Mouse (Mus musculus): Measurements from ENCODE around the gene Zfp60. TPM values are rescaled to one million over a fixed set of nuclear protein-coding genes. Genes with fewer than 3 reads are reported as not detected.
"Not testable (repeated sequence)": the region's sequence is repeated elsewhere in the genome, so short reads cannot be mapped to it uniquely, and the experiment has no call there.

Gene Zfp60
- polyA plus RNA-seq, 1 experiment from 2014 or later = 48.0 TPM

DNA sequence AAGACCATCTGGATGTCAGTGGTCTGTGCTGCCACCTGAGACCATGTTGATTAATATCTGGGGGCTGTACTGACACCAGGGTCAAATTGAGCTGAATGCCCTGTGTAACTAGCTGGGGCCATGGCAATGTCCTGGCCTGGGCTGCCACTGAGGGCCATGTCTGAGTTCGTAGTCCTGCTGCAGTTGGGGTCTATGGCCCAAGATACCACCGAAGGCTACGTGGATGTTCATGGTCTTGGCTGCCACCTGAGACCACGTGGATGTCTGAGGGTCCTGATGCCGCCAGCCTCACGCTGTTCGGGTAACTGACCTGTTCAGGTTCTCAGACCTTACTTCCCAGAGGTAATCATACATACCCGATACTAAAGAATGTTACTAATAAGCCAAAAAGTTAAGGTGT, 9.2 kb upstream of the Zfp60 start:
- Histone ChIP-seq H3K4me3 (replicated peaks) (no peak overlapping the region), H3K4me1 (replicated peaks) (no peaks in the 10 kb centered on the region), H3K27ac (no peak overlapping the region), H3K27me3 (no peaks in the 10 kb centered on the region; the same call in 1 of the 2 replicates), H3K9me3 (0 out of 2 replicates have a peak, but pooled peaks cover 5% of the 10 kb centered on the region), H3K36me3 (no peaks in the 10 kb centered on the region), H3K4me2 (no peak overlapping the region), H3K9ac (replicated peaks) (no peak overlapping the region)
- WGBS = 90% methylated on average over 8 of the region's 8 CpGs
- no peak for ATAC-seq (ENCODE audit: insufficient number of reproducible peaks, insufficient read depth, low FRiP score, low TSS enrichment, low read depth)

DNA sequence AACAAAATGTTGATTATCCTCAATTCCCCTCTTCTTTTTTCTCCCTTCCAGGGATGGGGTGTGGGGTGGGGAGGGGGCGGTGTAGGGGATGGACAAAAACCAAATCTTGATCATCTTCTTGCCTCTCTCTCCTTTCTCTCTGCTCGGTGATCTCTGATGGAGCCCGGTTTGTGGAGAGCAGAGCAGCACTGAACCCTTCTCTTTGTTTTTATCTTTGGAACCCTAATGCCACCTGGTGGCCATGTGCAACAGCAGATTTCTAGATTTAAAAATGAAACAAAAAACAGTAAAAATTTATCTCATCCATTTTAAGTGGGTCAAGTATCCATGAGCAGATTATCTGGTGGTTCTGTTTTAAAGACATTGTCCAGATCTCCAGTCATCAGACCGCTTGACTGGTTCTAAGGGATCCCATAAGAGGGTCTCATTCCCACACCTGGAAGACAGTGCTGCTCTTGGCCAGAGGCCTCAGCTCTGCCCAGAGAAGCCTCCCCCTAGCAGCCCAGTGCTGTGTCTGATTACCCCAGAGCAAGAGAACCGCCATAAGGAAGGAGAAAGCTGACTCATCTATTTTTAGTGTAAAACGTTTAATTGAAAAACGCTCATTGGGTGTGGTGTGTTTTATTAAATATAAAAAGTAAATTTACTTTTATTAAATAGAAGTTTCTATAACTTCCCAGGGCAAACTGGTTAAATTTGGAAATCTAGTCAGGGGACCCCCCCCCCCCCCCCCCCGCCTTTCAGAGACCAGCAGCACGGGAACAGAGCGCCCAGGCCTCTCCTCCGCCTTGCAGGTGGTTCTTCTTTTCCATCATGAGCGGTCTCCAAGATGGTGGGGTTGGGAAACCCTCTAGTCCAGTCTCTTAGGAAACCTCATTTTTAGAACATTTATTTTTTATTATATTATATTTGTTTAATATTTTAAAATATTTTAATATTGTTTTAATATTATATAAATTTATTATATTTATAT, 5.3 kb upstream of the Zfp60 start:
- Histone ChIP-seq H3K9ac (replicated peaks) (0 out of 2 replicates have a peak overlapping the region, but pooled peaks have one; percentile 23), H3K27me3 (no peaks in the 10 kb centered on the region; the same call in 1 of the 2 replicates), H3K4me2 (no peak overlapping the region), H3K27ac (no peak overlapping the region), H3K36me3 (no peaks in the 10 kb centered on the region), H3K4me3 (replicated peaks) (no peak overlapping the region), H3K9me3 (no peaks in the 10 kb centered on the region), H3K4me1 (replicated peaks) (no peaks in the 10 kb centered on the region)
- no peak; the same call in 1 of the 2 replicates for ATAC-seq (ENCODE audit: insufficient number of reproducible peaks, insufficient read depth, low FRiP score, low TSS enrichment, low read depth)
- 41% methylated on average over 12 of the region's 12 CpGs for WGBS

DNA sequence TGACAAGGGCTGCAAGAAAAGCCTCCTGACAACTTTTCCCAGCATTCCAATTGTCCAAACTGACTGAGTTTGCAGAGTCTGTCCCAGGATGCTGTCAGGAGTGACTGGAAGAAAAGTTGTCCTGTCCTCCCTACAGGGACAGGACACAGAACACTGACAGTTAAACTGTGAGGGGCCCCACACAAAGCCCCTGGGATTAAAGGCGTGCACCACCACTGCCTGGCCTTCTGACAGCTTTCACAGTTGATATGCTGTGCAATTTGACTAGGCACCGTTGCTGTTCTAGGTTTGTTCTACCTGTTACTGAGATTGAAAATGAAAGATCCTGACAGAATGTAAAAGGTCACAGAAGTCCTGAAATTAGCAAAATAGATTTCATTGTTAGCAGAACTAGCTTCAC, 3.7 kb upstream of the Zfp60 start:
- WGBS = 71% methylated on average over 2 of the region's 2 CpGs
- H3K4me1 ChIP-seq (replicated peaks) = peaks cover 3% of the 10 kb centered on the region; the same call in 1 of the 2 replicates
- no peak overlapping the region for H3K4me3 ChIP-seq (replicated peaks)
- ATAC-seq (ENCODE audit: insufficient number of reproducible peaks, insufficient read depth, low FRiP score, low TSS enrichment, low read depth) = no peak
- no peak overlapping the region for H3K9ac ChIP-seq (replicated peaks)
- no peaks in the 10 kb centered on the region; the same call in 1 of the 2 replicates for H3K27me3 ChIP-seq
- no peaks in the 10 kb centered on the region for H3K36me3 ChIP-seq
- H3K27ac ChIP-seq = no peak overlapping the region
- no peak overlapping the region for H3K4me2 ChIP-seq
- H3K9me3 ChIP-seq = no peaks in the 10 kb centered on the region

DNA sequence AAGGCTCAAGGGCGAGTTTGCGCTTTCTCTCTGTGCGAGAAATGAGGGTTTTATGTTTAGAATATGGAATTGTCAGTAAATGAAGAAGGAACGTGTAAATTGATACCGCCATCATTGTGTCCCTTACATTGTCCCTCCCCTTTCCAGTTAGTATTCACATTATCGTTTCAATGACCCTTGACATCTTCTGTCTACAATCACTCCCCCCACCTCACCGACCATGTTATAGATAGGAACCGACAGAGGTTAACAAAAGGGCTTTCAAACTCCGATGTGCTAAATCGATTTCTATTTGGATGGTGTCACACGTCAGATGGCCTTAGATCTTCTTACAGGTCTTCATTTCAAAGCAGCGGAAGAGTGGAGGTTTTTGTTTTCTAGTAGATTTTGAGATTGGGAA, 757 bp downstream of the Zfp60 start:
- H3K36me3 ChIP-seq = peaks cover 8% of the 10 kb centered on the region
- H3K9ac ChIP-seq (replicated peaks) = peak overlapping the region; percentile 83
- H3K27ac ChIP-seq = peak overlapping the region; percentile 96
- peak overlapping the region; percentile 59 for H3K4me3 ChIP-seq (replicated peaks)
- peaks cover 12% of the 10 kb centered on the region; the same call in 1 of the 2 replicates for H3K4me1 ChIP-seq (replicated peaks)
- peak overlapping the region; percentile 70 for H3K4me2 ChIP-seq
- H3K9me3 ChIP-seq = no peaks in the 10 kb centered on the region
- H3K27me3 ChIP-seq = no peaks in the 10 kb centered on the region
- WGBS = 9% methylated on average over 12 of the region's 12 CpGs
- no peak for ATAC-seq (ENCODE audit: insufficient number of reproducible peaks, insufficient read depth, low FRiP score, low TSS enrichment, low read depth)

DNA sequence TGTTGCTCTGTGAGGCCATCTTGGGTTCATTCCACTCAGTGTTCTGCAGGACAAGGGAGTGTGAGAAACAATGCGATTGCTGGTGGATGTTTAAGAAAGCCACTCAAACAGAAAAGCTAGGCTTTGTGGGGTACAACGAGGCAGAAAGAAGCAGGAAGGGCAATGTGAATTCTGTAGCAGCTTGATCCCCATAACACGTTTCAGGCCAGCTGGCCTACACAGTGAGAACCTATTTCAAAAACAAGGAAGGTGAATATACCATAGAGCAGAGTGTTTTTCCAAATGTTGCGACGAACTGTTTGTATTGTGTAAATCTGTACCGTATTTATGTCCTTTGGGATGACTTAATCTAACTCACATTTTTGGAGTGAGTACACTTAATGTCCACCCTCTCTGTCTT, 1.3 kb downstream of the Zfp60 start:
- Histone ChIP-seq H3K4me3 (replicated peaks) (peak overlapping the region; percentile 59), H3K9me3 (no peaks in the 10 kb centered on the region), H3K9ac (replicated peaks) (peak overlapping the region; percentile 83), H3K4me2 (peak overlapping the region; percentile 70), H3K4me1 (replicated peaks) (peaks cover 12% of the 10 kb centered on the region; the same call in 1 of the 2 replicates), H3K27me3 (no peaks in the 10 kb centered on the region), H3K36me3 (peaks cover 8% of the 10 kb centered on the region), H3K27ac (peak overlapping the region; percentile 96; the same call in 1 of the 2 replicates)
- 86% methylated on average over 6 of the region's 6 CpGs for WGBS
- no peak for ATAC-seq (ENCODE audit: insufficient number of reproducible peaks, insufficient read depth, low FRiP score, low TSS enrichment, low read depth)

DNA sequence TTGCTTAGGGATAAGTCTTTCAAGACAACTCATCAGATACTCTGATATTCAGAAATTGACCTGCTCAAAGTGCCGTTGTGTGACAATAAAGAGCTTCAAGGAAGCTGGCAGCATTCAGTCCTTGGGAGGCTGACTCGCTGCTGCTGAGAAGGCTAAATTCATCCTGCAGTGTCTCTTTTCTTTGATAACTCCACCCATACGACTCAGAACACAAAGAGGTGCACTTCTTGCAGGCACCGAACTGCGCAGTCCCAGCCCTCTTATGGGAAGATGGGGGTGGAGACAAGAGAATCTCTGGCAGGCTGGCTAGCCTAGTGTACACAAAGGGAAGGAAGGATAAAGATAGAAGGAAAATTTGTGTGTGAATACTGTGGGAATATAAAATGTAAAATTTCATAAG, 4.3 kb downstream of the Zfp60 start:
- Histone ChIP-seq H3K9me3 (0 out of 2 replicates have a peak, but pooled peaks cover 1% of the 10 kb centered on the region), H3K4me3 (replicated peaks) (no peak overlapping the region), H3K4me2 (no peak overlapping the region), H3K36me3 (peaks cover 32% of the 10 kb centered on the region), H3K27ac (no peak overlapping the region), H3K4me1 (replicated peaks) (peaks cover 12% of the 10 kb centered on the region; the same call in 1 of the 2 replicates), H3K27me3 (no peaks in the 10 kb centered on the region), H3K9ac (replicated peaks) (no peak overlapping the region)
- no peak for ATAC-seq (ENCODE audit: insufficient number of reproducible peaks, insufficient read depth, low FRiP score, low TSS enrichment, low read depth)
- 86% methylated on average over 5 of the region's 5 CpGs for WGBS

DNA sequence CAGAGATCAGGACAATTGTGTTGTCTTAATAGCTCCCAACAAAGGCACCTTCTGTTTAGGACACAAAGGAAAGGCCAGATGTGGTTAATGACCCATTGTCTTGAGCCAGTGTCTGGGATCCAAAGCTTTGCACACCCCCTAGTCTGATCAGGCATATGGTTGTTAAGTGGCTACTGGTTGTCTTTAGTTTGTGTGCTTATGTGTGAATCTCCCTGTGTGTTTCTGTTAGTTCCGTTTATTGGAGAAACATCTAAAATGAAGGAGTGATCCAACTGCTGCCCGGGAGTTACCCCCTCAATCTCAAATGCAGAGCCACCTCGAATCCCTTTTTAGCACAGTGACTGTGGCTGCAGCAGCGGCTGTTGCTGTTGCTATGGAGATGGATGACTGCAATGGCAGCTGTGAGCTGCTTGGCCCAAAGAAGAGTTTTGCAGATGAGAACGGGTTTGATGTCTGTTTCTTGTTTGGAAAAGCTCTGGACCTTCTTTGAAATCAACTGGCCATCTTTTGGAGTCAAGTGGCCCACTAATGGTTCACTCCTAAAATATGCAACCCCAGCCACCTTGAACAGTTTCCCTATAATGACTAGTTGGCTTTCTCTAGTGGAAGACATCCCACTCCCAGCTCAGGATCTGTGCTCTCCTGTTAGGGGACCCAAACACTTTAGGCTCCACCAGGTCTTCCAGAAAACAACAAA, 25.3 kb downstream of the Zfp60 start:
- 42% methylated on average over 5 of the region's 5 CpGs for WGBS
- no peaks in the 10 kb centered on the region for H3K4me1 ChIP-seq (replicated peaks)
- no peak overlapping the region for H3K4me3 ChIP-seq (replicated peaks)
- no peak for ATAC-seq (ENCODE audit: insufficient number of reproducible peaks, insufficient read depth, low FRiP score, low TSS enrichment, low read depth)
- H3K36me3 ChIP-seq = peaks cover 14% of the 10 kb centered on the region
- no peak overlapping the region for H3K4me2 ChIP-seq
- no peak overlapping the region for H3K27ac ChIP-seq
- peaks cover 2% of the 10 kb centered on the region; the same call in 1 of the 2 replicates for H3K9me3 ChIP-seq
- no peaks in the 10 kb centered on the region for H3K27me3 ChIP-seq
- H3K9ac ChIP-seq (replicated peaks) = no peak overlapping the region

DNA sequence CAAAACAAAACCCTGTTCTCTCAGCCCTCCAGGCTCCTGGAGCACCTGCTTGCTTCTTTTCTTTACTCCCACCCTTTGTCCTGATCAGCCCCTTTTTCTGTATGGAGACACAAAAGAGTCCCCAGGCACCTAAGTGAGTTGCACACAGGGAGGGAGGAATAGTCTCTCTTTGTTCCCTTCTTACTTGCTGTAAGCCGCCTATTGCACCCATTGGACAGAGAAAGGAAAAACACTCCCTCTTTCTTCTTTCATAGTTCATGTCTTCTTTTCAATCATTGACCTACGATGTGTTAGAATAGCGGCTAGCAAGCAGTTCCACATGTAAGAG, 25.8 kb downstream of the Zfp60 start:
- no peaks in the 10 kb centered on the region for H3K9me3 ChIP-seq
- H3K4me1 ChIP-seq (replicated peaks) = no peaks in the 10 kb centered on the region
- H3K27me3 ChIP-seq = no peaks in the 10 kb centered on the region
- no peak for ATAC-seq (ENCODE audit: insufficient number of reproducible peaks, insufficient read depth, low FRiP score, low TSS enrichment, low read depth)
- WGBS = 82% methylated on average over 3 of the region's 3 CpGs
- H3K4me3 ChIP-seq (replicated peaks) = no peak overlapping the region
- H3K9ac ChIP-seq (replicated peaks) = no peak overlapping the region
- peaks cover 9% of the 10 kb centered on the region; the same call in 1 of the 2 replicates for H3K36me3 ChIP-seq
- no peak overlapping the region for H3K27ac ChIP-seq
- no peak overlapping the region for H3K4me2 ChIP-seq

DNA sequence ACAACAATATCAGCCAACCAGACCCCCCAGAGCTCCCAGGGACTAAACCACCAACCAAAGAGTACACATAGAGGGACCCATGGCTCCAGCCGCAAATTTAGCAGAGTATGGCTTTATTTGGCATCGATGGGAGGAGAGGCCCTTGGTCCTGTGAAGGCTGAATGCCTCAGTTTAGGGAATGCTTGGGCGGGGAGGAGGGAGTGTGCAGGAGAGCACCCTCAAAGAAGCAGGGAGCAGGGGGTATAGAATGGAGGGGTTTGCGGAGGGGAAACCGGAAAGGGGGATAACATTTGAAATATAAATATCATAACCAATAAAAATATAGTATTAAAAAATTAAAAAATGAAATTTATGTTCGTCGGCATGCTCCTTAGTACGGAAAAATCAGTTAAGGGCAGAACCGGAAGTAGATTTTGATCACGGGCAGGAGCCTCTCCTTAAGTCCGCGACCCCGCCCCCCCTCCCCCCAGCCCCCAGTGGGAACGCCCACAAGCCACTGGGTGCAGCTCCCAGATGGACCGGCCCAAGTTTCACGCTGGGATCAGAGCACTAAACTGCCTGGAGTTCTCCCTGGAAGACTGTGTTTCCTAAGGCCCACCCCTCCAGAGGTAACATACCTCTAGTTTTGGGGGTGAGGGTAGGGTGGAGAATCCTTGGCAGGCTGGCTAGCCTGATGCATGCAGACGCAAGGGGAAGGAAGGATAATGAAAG, 34.1 kb downstream of the Zfp60 start:
- H3K4me3 ChIP-seq (replicated peaks) = peak overlapping the region; percentile 30
- ATAC-seq (ENCODE audit: insufficient number of reproducible peaks, insufficient read depth, low FRiP score, low TSS enrichment, low read depth) = no peak
- no peak overlapping the region; the same call in 1 of the 2 replicates for H3K9ac ChIP-seq (replicated peaks)
- H3K36me3 ChIP-seq = no peaks in the 10 kb centered on the region
- H3K27me3 ChIP-seq = no peaks in the 10 kb centered on the region
- H3K4me1 ChIP-seq (replicated peaks) = no peaks in the 10 kb centered on the region
- peak overlapping the region; percentile 55 for H3K4me2 ChIP-seq
- WGBS = 7% methylated on average over 16 of the region's 17 CpGs
- no peak overlapping the region for H3K27ac ChIP-seq
- no peaks in the 10 kb centered on the region for H3K9me3 ChIP-seq

DNA sequence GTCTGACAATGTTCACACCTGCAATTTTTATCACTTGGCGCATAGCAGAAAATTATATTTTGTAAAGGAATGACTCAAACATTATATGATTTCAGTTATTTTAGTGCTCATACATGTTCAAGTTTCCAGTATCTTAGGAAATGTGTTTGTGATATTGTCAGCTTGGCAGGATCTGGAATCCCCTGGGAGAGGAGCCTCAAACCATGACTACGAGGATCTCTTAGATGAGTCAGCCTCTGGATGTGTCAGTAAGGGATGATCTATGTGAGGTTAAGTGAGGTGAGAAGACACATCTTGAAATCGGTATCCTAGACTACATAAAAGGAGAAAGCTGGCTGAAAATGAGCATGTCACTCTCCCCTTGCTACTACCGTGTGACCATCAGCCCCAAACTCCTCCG, 58.1 kb downstream of the Zfp60 start:
- Histone ChIP-seq H3K4me3 (replicated peaks) (no peak overlapping the region), H3K27ac (no peak overlapping the region), H3K36me3 (no peaks in the 10 kb centered on the region), H3K27me3 (no peaks in the 10 kb centered on the region), H3K4me1 (replicated peaks) (no peaks in the 10 kb centered on the region), H3K4me2 (no peak overlapping the region), H3K9me3 (peaks cover 23% of the 10 kb centered on the region), H3K9ac (replicated peaks) (no peak overlapping the region)
- 76% methylated on average over 5 of the region's 5 CpGs for WGBS
- ATAC-seq (ENCODE audit: insufficient number of reproducible peaks, insufficient read depth, low FRiP score, low TSS enrichment, low read depth) = no peak

DNA sequence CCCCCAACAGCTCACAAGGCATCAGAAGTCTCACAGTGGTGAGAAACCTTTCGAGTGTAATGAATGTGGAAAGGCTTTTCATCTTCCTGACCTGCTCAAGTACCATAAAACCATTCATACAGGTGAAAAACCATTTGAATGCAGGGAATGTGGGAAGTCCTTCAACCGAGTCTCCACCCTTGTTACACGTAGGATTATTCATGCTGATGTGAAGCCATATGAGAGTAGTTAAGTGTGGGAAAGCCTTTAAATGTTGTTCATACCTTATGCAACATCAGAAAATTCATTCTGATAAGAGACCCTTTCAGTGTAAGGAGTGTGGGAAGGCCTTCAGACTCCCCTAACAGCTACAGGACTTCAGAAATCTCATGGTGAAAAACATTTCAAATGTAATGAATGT, 62.7 kb downstream of the Zfp60 start:
- not testable (repeated sequence) for H3K4me2 ChIP-seq; H3K4me1 ChIP-seq (replicated peaks); H3K27ac ChIP-seq; H3K27me3 ChIP-seq; H3K36me3 ChIP-seq; H3K4me3 ChIP-seq (replicated peaks); H3K9me3 ChIP-seq; ATAC-seq (ENCODE audit: insufficient number of reproducible peaks, insufficient read depth, low FRiP score, low TSS enrichment, low read depth); H3K9ac ChIP-seq (replicated peaks)
- WGBS = 42% methylated on average over 3 of the region's 3 CpGs
